20 mouse cellular contexts compared by ENCODE assay signal in the genomic region with DNA sequence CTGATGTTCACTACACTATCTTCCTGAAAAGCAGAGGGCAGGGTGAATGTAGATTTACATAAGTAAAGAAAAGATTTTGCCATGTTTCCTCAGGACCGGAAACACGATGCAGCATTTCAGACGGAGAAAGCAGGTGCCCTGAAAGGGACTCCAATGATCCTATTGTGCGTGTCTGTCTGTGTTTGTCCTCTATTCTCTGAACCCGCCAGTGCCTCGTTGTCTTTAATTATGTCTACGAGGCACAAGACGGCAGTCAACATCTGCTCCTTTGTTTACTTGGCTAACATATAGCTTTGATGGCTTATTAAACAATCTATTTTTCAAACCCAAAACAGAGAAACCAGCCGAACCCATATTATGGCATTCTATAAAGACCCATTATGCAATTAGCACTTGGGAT.
DNase-seq lines count a peak whose midpoint lies in the region; ATAC-seq and TF ChIP-seq lines count a peak whose summit lies in the region.
"Had no signal": no experiment of that assay in that cellular context is flagged by ENCODE, and none has a peak within 500 bp of the region (broad histone marks: within the 10 kb centered on the region; RNA-seq: fewer than 3 reads in every experiment).

No protein-coding gene starts in this region.

- H3K9me3 ChIP-seq in forebrain, embryonic 13.5 days (replicated peaks), result no peaks in the 10 kb centered on the region
- no peaks in the 10 kb centered on the region for H3K9me3 ChIP-seq in hindbrain, embryonic 15.5 days
- H3K9me3 ChIP-seq in midbrain, postnatal 0 days (ENCODE audit: low read length), result no peaks in the 10 kb centered on the region
- H3K9me3 ChIP-seq: embryonic facial prominence, embryonic 12.5 days; heart, embryonic 12.5 days; limb, embryonic 12.5 days; liver, embryonic 15.5 days; stomach, embryonic 15.5 days had no signal

- H3K36me3 ChIP-seq in forebrain, embryonic 13.5 days (ENCODE audit: poor library complexity, severe bottlenecking), result no peaks in the 10 kb centered on the region
- H3K36me3 ChIP-seq in hindbrain, embryonic 15.5 days, result no peaks in the 10 kb centered on the region
- no peaks in the 10 kb centered on the region for H3K36me3 ChIP-seq in midbrain, postnatal 0 days (ENCODE audit: insufficient read depth, low read length)
- H3K36me3 ChIP-seq: embryonic facial prominence, embryonic 12.5 days; heart, embryonic 12.5 days; limb, embryonic 12.5 days; liver, embryonic 15.5 days; stomach, embryonic 15.5 days had no signal

- DNase-seq in ZHBTc4 (ENCODE audit: low read depth, low spot score), result peak; percentile 22
- DNase-seq in midbrain, postnatal 0 days (ENCODE audit: low spot score), result no peak
- no peak for DNase-seq in urinary bladder, postnatal 36 days (ENCODE audit: low spot score in 2 of 2)
- no peak for DNase-seq in left cerebral cortex, postnatal 25 days (ENCODE audit: low spot score in 2 of 2)
- no peak for DNase-seq in heart, postnatal 4 days
- DNase-seq: adrenal gland, adult 8-10 months; cerebellum, postnatal 10 days; gastrocnemius, postnatal 14 days; lung, postnatal 14 days; thymus, postnatal 25 days had no signal

- peak overlapping the region; percentile 37; the same call in 1 of the 2 replicates for H3K4me2 ChIP-seq in forebrain, embryonic 13.5 days
- H3K4me2 ChIP-seq in hindbrain, embryonic 15.5 days, result peak overlapping the region; percentile 24; the same call in 1 of the 2 replicates
- peak overlapping the region; percentile 13; the same call in 1 of the 2 replicates for H3K4me2 ChIP-seq in midbrain, postnatal 0 days (ENCODE audit: low read depth, low read length, poor library complexity, severe bottlenecking)
- H3K4me2 ChIP-seq: embryonic facial prominence, embryonic 12.5 days; heart, embryonic 12.5 days; limb, embryonic 12.5 days; liver, embryonic 15.5 days; stomach, embryonic 15.5 days had no signal

- no peak overlapping the region; the same call in 1 of the 2 replicates for H3K9ac ChIP-seq in forebrain, embryonic 13.5 days
- H3K9ac ChIP-seq in hindbrain, embryonic 15.5 days, result 0 out of 2 replicates have a peak overlapping the region, but pooled peaks have one; percentile 7
- H3K9ac ChIP-seq in midbrain, postnatal 0 days (replicated peaks; ENCODE audit: low read length, poor library complexity, severe bottlenecking), result no peak overlapping the region
- H3K9ac ChIP-seq: embryonic facial prominence, embryonic 12.5 days; heart, embryonic 12.5 days; limb, embryonic 12.5 days; liver, embryonic 15.5 days; stomach, embryonic 15.5 days had no signal

- 4% methylated on average over 9 of the region's 9 CpGs for WGBS in forebrain, embryonic 13.5 days
- 8% methylated on average over 9 of the region's 9 CpGs for WGBS in hindbrain, embryonic 15.5 days
- 16% methylated on average over 9 of the region's 9 CpGs for WGBS in midbrain, postnatal 0 days

- peaks cover 36% of the 10 kb centered on the region for H3K4me1 ChIP-seq in forebrain, embryonic 13.5 days
- peaks cover 47% of the 10 kb centered on the region for H3K4me1 ChIP-seq in hindbrain, embryonic 15.5 days (replicated peaks)
- H3K4me1 ChIP-seq in midbrain, postnatal 0 days (ENCODE audit: insufficient read depth, low read length), result peaks cover 11% of the 10 kb centered on the region; the same call in 1 of the 2 replicates
- H3K4me1 ChIP-seq: liver, embryonic 15.5 days had no signal

- intact Hi-C loops in left cerebral cortex, postnatal 25 days (cut with DNase I), result no loop called here

- ATAC-seq in forebrain, embryonic 13.5 days, result peak; percentile 63
- no peak for ATAC-seq in hindbrain, embryonic 15.5 days (ENCODE audit: low FRiP score, low read depth)
- ATAC-seq in midbrain, postnatal 0 days (ENCODE audit: low FRiP score), result no peak
- ATAC-seq: inflammation-experienced regulatory T-cells, adult 6 months; Patski had no signal

- TF ChIP-seq CTCF in midbrain, postnatal 0 days (IDR thresholded peaks at IDR 0.05), result no peak

- H3K4me3 ChIP-seq in forebrain, embryonic 13.5 days, result no peak overlapping the region
- H3K4me3 ChIP-seq in hindbrain, embryonic 15.5 days, result no peak overlapping the region
- no peak overlapping the region for H3K4me3 ChIP-seq in midbrain, postnatal 0 days (ENCODE audit: low read depth, low read length)
- H3K4me3 ChIP-seq: embryonic facial prominence, embryonic 12.5 days; heart, embryonic 12.5 days; limb, embryonic 12.5 days; liver, embryonic 15.5 days; stomach, embryonic 15.5 days had no signal

- peaks cover 25% of the 10 kb centered on the region for H3K27me3 ChIP-seq in forebrain, embryonic 13.5 days
- no peaks in the 10 kb centered on the region for H3K27me3 ChIP-seq in hindbrain, embryonic 15.5 days
- H3K27me3 ChIP-seq in midbrain, postnatal 0 days (ENCODE audit: insufficient read depth, low read length), result no peaks in the 10 kb centered on the region
- H3K27me3 ChIP-seq: CH12.LX; embryonic facial prominence, embryonic 12.5 days; limb, embryonic 12.5 days; liver, embryonic 15.5 days; stomach, embryonic 15.5 days had no signal

- no peak overlapping the region for H3K27ac ChIP-seq in forebrain, embryonic 13.5 days
- peak overlapping the region; percentile 42; the same call in 1 of the 2 replicates for H3K27ac ChIP-seq in hindbrain, embryonic 15.5 days (replicated peaks)
- H3K27ac ChIP-seq in midbrain, postnatal 0 days (ENCODE audit: low read depth, low read length), result no peak overlapping the region
- H3K27ac ChIP-seq: embryonic facial prominence, embryonic 12.5 days; limb, embryonic 12.5 days; liver, embryonic 15.5 days; stomach, embryonic 15.5 days had no signal
